Mouse (Mus musculus) stomach, embryonic 16.5 days (tissue): ENCODE measurements around the gene Tgoln1. TPM values are rescaled to one million over a fixed set of nuclear protein-coding genes. Genes with fewer than 3 reads are reported as not detected.

Experiments used
- ATAC-seq: fragments of 200-750 bp; cut with Nextera tagmentation; 2 replicates; pipeline ENCODE4 v1.8.0; 2017; ENCODE audit warnings: moderate number of reproducible peaks, moderate TSS enrichment; ENCODE audit not compliant: insufficient read depth, low FRiP score
- H3K27ac ChIP-seq: fragments of 300-500 bp; sonication (generic); 2 replicates; pipeline ENCODE4 v1.5.1; 2014; ENCODE audit warnings: low read length
- H3K27me3 ChIP-seq: fragments of 300-500 bp; sonication (generic); 2 replicates; pipeline ENCODE4 v1.6.1; 2014; ENCODE audit warnings: low read length, control low read depth, mixed read lengths; ENCODE audit not compliant: control insufficient read depth, insufficient read depth
- H3K36me3 ChIP-seq: fragments of 300-500 bp; sonication (generic); 2 replicates; pipeline ENCODE4 v1.6.1; 2014; ENCODE audit warnings: low read length; ENCODE audit not compliant: control insufficient read depth, insufficient read depth
- H3K4me1 ChIP-seq: fragments of 300-500 bp; sonication (generic); 2 replicates; pipeline ENCODE4 v1.6.1; 2014; ENCODE audit warnings: low read length, control low read depth, mixed read lengths; ENCODE audit not compliant: control insufficient read depth, insufficient read depth
- H3K4me2 ChIP-seq: fragments of 300-500 bp; sonication (generic); 2 replicates; pipeline ENCODE4 v1.6.1; 2014; ENCODE audit warnings: low read depth, low read length, mixed read lengths
- H3K4me3 ChIP-seq: fragments of 300-500 bp; sonication (generic); replicated peaks from 2 replicates; pipeline ENCODE4 v1.5.1; 2014; ENCODE audit warnings: mild to moderate bottlenecking, low read length
- H3K9ac ChIP-seq: fragments of 300-500 bp; sonication (generic); 2 replicates; pipeline ENCODE4 v1.6.1; 2014; ENCODE audit warnings: low read length
- H3K9me3 ChIP-seq: fragments of 300-500 bp; sonication (generic); replicated peaks from 2 replicates; pipeline ENCODE4 v1.6.1; 2016; ENCODE audit warnings: low read length, control low read depth; ENCODE audit not compliant: control insufficient read depth
- WGBS: fragments of 180-500 bp; shearing (Covaris S2); extraction: QIAGEN DNeasy Blood & Tissue Kit; methylation state at CpG from one replicate; pipeline ENCODE4 v1.1.7; 2014; 5-methylcytosine and 5-hydroxymethylcytosine counted together
- polyA plus RNA-seq: library from polyadenylated mRNA; unstranded; fragments of >200 nt; fragmentation: Nextera tagmentation; extraction: Ambion mirVana; gene quantifications from 2 replicates; pipeline ENCODE4 v1.2.1, GENCODE M21; 2015

Gene Tgoln1
- polyA plus RNA-seq, 1 experiment from 2014 or later: 43.5 TPM

DNA sequence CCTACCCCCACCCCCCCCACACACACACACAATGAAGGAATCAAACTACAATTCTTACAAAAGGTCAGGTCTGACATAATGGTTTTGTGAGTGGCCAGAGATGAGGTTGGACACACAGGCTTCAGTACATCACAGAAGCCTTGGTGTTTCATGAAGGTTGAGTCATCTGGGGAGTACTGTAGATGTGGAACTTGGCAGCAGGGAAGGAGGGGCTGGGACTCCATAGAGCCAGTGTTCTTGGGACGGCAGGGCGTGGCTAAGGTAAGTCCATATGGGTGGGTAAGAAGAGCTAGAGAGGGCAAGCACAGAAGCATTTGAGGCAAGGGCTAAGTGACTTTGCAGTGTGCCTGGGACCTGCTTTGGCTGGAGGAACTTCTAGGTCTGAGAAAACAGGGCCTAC lies 12.7 kb downstream of the Tgoln1 start:
- Histone ChIP-seq H3K27me3 (no peaks in the 10 kb centered on the region), H3K9me3 (no peaks in the 10 kb centered on the region), H3K36me3 (peaks cover 9% of the 10 kb centered on the region; the same call in 1 of the 2 replicates), H3K4me3 (no peak overlapping the region), H3K4me1 (peaks cover 4% of the 10 kb centered on the region; the same call in 1 of the 2 replicates), H3K4me2 (no peak overlapping the region), H3K9ac (no peak overlapping the region), H3K27ac (no peak overlapping the region)
- 74% methylated on average over 2 of the region's 2 CpGs for WGBS
- peak; percentile 54; the same call in 1 of the 2 replicates for ATAC-seq

DNA sequence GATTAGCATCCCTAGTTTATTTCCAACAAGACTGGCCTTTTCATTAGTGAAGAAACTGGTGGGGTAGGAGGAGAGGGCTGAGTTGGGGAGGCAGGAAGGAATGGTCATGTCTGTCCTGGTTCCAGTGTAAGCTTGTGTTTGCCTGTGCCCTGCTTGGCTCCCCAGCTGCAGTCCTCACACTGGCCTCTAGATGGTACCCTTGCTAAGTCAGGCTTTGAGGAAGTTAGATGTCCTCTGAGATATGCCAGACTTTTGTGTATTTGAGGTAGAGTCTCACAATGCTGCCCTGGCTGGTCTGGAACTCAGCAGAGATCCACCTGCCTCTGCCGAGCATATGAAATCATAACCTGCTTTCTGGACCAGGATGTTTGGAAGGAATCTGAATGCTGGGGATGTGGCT lies 15.1 kb downstream of the Tgoln1 start:
- no peak overlapping the region for H3K9ac ChIP-seq
- peaks cover 17% of the 10 kb centered on the region for H3K4me1 ChIP-seq
- H3K9me3 ChIP-seq: no peaks in the 10 kb centered on the region
- H3K36me3 ChIP-seq: 0 out of 2 replicates have a peak, but pooled peaks cover 3% of the 10 kb centered on the region
- no peaks in the 10 kb centered on the region for H3K27me3 ChIP-seq
- H3K27ac ChIP-seq: no peak overlapping the region
- H3K4me3 ChIP-seq: no peak overlapping the region
- no peak for ATAC-seq
- no peak overlapping the region for H3K4me2 ChIP-seq
- WGBS: 31% methylated on average over 1 of the region's 1 CpGs

DNA sequence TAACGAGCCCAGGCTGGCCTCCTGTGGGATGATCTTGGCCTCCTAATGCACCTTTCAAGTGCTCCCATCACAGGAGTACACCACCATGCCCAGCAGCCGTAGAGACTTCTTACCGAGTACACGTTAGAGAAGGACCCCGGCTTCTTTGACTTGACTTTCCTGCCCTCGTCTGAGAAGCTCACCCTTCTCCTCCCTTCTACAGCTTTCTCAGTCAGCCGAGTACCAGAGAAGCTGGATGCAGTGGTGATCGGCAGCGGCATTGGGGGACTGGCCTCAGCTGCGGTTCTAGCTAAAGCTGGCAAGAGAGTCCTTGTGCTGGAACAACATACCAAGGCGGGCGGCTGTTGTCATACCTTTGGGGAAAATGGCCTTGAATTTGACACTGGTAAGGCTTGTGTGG lies 16.0 kb downstream of the Tgoln1 start:
- ATAC-seq: no peak
- Histone ChIP-seq H3K36me3 (no peaks in the 10 kb centered on the region), H3K9me3 (no peaks in the 10 kb centered on the region), H3K27me3 (no peaks in the 10 kb centered on the region), H3K4me3 (no peak overlapping the region), H3K4me1 (peaks cover 17% of the 10 kb centered on the region), H3K27ac (peak overlapping the region; percentile 14; the same call in 1 of the 2 replicates), H3K9ac (no peak overlapping the region), H3K4me2 (no peak overlapping the region)
- WGBS: 80% methylated on average over 12 of the region's 12 CpGs

- Histone ChIP-seq H3K4me2 (no peak overlapping the region), H3K36me3 (no peaks in the 10 kb centered on the region), H3K4me3 (no peak overlapping the region), H3K4me1 (peaks cover 17% of the 10 kb centered on the region), H3K9me3 (no peaks in the 10 kb centered on the region), H3K27ac (peak overlapping the region; percentile 51; the same call in 1 of the 2 replicates), H3K27me3 (no peaks in the 10 kb centered on the region), H3K9ac (no peak overlapping the region)
- no peak for ATAC-seq
- 76% methylated on average over 6 of the region's 6 CpGs for WGBS
These were observed 16.6 kb downstream of the Tgoln1 start for GRCm38 (mm10) chr6:72600216-72600615.

DNA sequence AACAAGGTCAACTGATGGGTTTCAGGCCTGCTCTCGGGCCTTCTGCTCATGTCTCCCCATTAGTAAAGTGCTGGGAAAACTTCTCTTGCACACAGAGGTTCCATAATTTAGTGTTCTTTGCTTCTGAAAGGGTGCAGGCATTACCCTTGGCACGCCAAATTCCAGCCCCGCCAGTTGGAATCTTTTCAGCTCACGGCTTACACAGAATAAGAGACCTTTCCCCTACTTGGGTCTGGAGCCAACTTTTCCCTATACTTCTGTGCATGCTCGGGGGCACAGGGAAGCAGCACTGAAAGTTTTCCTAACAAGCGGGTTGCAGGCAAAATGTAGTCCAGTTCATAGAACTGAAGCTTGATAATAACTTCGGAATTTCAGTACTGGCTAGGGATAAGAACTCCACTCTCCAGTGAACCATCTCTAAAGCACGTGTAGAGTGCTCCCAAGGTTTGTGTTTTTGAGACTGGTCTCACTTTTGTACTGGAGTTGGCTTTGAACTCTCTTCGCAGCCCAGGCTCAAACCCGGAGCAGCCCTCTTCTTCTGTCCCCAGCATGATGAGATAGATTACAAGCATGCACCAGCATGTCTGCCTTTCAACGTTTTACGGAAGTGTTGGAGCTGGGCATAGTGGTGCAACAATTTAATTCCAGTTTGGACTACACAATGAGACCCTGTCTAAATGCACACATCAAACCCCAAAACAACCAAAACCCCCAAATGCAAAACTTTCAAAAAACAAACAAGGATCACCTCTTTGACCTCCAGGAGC lies 17.8 kb downstream of the Tgoln1 start:
- peak overlapping the region; percentile 84 for H3K9ac ChIP-seq
- peaks cover 17% of the 10 kb centered on the region for H3K4me1 ChIP-seq
- H3K27ac ChIP-seq: peak overlapping the region; percentile 95
- H3K27me3 ChIP-seq: no peaks in the 10 kb centered on the region
- ATAC-seq: peak; percentile 53; the same call in 1 of the 2 replicates
- H3K36me3 ChIP-seq: no peaks in the 10 kb centered on the region
- H3K4me3 ChIP-seq: peak overlapping the region; percentile 60
- no peaks in the 10 kb centered on the region for H3K9me3 ChIP-seq
- WGBS: 32% methylated on average over 12 of the region's 12 CpGs
- H3K4me2 ChIP-seq: peak overlapping the region; percentile 61

GRCm38 (mm10) chr6:72597956-72598753 lies 18.6 kb downstream of the Tgoln1 start, which contains the start of the genes Elmod3 and Retsat:
TSS of gene Elmod3 (minus strand) at chr6:72598413.
TSS of gene Retsat (plus strand) at chr6:72598475.
- Histone ChIP-seq H3K9me3 (no peaks in the 10 kb centered on the region), H3K4me2 (peak within 1 kb of the TSS; percentile 61), H3K27me3 (no peaks in the 10 kb centered on the region), H3K9ac (peak within 1 kb of the TSS; percentile 84), H3K27ac (peak within 1 kb of the TSS; percentile 95), H3K36me3 (no peaks in the 10 kb centered on the region), H3K4me3 (peak within 1 kb of the TSS; percentile 60), H3K4me1 (peaks cover 17% of the 10 kb centered on the region)
- under 1% methylated on average over 38 of the region's 38 CpGs for WGBS
- peak; percentile 91 for ATAC-seq

GRCm38 (mm10) chr6:72597083-72597874 lies 19.5 kb downstream of the Tgoln1 start:
- Histone ChIP-seq H3K36me3 (no peaks in the 10 kb centered on the region), H3K4me1 (peaks cover 17% of the 10 kb centered on the region), H3K9ac (peak overlapping the region; percentile 78), H3K9me3 (no peaks in the 10 kb centered on the region), H3K4me2 (peak overlapping the region; percentile 61), H3K27me3 (no peaks in the 10 kb centered on the region), H3K4me3 (peak overlapping the region; percentile 60), H3K27ac (peak overlapping the region; percentile 65)
- 24% methylated on average over 13 of the region's 13 CpGs for WGBS
- ATAC-seq: no peak

- 56% methylated on average over 5 of the region's 5 CpGs for WGBS
- no peak for ATAC-seq
These were observed 22.9 kb downstream of the Tgoln1 start for GRCm38 (mm10) chr6:72593914-72594313.

More at GRCm38 (mm10) chr6:72593914-72594313, 22.9 kb downstream of the Tgoln1 start:
- Histone ChIP-seq H3K27ac (no peak overlapping the region), H3K9me3 (no peaks in the 10 kb centered on the region), H3K9ac (no peak overlapping the region), H3K4me3 (no peak overlapping the region), H3K4me1 (peaks cover 12% of the 10 kb centered on the region), H3K4me2 (no peak overlapping the region), H3K27me3 (no peaks in the 10 kb centered on the region), H3K36me3 (no peaks in the 10 kb centered on the region)
